Mouse (Mus musculus) heart, embryonic 11.5 days (tissue): ENCODE measurements around the gene Nptxr. TPM values are rescaled to one million over a fixed set of nuclear protein-coding genes. Genes with fewer than 3 reads are reported as not detected.

Experiments
- ATAC-seq: fragments of 200-750 bp; cut with Nextera tagmentation; replicated peaks from 2 replicates; pipeline ENCODE4 v1.8.0; 2017; ENCODE audit warnings: moderate library complexity; ENCODE audit not compliant: insufficient number of reproducible peaks, low FRiP score, low TSS enrichment
- H3K27ac ChIP-seq: fragments of 300-500 bp; sonication (generic); 2 replicates; pipeline ENCODE4 v1.5.1; 2014; ENCODE audit warnings: mild to moderate bottlenecking, low read depth, low read length
- H3K27me3 ChIP-seq: fragments of 300-500 bp; sonication (generic); 2 replicates; pipeline ENCODE4 v1.6.1; 2014; ENCODE audit warnings: mild to moderate bottlenecking, low read length, mixed read lengths; ENCODE audit not compliant: control insufficient read depth, insufficient read depth
- H3K36me3 ChIP-seq: fragments of 300-500 bp; sonication (generic); 2 replicates; pipeline ENCODE4 v1.6.1; 2014; ENCODE audit warnings: mild to moderate bottlenecking, low read length, moderate library complexity, mixed read lengths; ENCODE audit not compliant: control insufficient read depth, insufficient read depth
- H3K4me1 ChIP-seq: fragments of 300-500 bp; sonication (generic); 2 replicates; pipeline ENCODE4 v1.6.1; 2014; ENCODE audit warnings: low read length; ENCODE audit not compliant: control insufficient read depth, insufficient read depth
- H3K4me2 ChIP-seq: fragments of 300-500 bp; sonication (generic); 2 replicates; pipeline ENCODE4 v1.6.1; 2014; ENCODE audit warnings: mild to moderate bottlenecking, moderate library complexity
- H3K4me3 ChIP-seq: fragments of 300-500 bp; sonication (generic); 2 replicates; pipeline ENCODE4 v1.5.1; 2014; ENCODE audit warnings: low read depth, low read length
- H3K9ac ChIP-seq: fragments of 300-500 bp; sonication (generic); 2 replicates; pipeline ENCODE4 v1.6.1; 2014; ENCODE audit warnings: mild to moderate bottlenecking, low read depth, low read length, moderate library complexity
- H3K9me3 ChIP-seq: fragments of 300-500 bp; sonication (generic); replicated peaks from 2 replicates; pipeline ENCODE4 v1.6.1; 2016; ENCODE audit warnings: low read length; ENCODE audit not compliant: control insufficient read depth
- WGBS: fragments of 180-500 bp; shearing (Covaris S2); extraction: QIAGEN DNeasy Blood & Tissue Kit; methylation state at CpG from one replicate; pipeline ENCODE4 v1.1.7; 2014; ENCODE audit not compliant: insufficient replicate concordance; 5-methylcytosine and 5-hydroxymethylcytosine counted together
- polyA plus RNA-seq: library from polyadenylated mRNA; unstranded; fragments of >200 nt; fragmentation: Nextera tagmentation; extraction: Ambion mirVana; gene quantifications from 2 replicates; pipeline ENCODE4 v1.2.1, GENCODE M21; 2014

The Nptxr gene
- polyA plus RNA-seq, result 0.58 and 0.83 TPM in 2 replicates

DNA sequence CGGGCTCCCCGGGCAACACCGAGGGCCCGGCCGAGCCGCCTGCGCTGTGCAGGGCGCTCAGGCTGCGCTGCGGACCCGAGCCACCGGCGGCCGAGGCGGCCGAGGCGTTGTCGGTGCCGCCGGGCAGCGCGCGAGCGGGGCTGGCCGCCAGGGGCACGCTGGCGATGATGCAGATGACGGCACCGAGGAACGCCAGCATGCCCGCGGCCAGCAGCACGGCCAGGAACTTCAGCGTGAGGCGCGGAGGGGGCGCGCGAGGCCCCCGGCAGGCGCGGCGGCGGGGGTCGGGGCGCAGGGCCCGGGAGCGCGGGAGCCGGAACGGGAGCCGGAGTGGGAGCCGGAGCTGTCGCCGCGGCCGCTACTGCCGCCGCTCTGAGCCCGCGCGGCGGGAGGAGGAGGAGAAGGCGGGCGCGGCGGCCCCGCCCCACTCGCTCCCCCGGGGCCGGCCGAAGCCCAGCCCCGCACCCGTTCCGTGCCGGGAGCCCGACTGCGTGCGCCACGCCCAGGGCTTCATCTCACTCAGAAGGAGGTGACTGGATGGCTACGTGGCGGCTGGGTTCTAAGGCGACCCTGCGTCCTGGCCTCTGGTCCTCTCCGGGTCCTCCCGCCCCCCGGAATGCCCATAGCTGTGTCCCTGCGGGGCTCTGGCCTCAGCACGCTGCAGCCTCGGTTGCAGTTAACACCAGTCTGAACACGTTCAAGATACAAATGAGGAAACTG is at the start of gene Nptxr:
Gene Nptxr (minus strand): TSS at position 415 of the 720 bp plus-strand sequence.
- peak within 1 kb of the TSS; percentile 54 for H3K9ac ChIP-seq
- peak within 1 kb of the TSS; percentile 90 for H3K4me2 ChIP-seq
- peaks cover 85% of the 10 kb centered on the region for H3K27me3 ChIP-seq
- under 1% methylated on average over 85 of the region's 91 CpGs for WGBS
- peaks cover 8% of the 10 kb centered on the region; the same call in 1 of the 2 replicates for H3K4me1 ChIP-seq
- no peaks in the 10 kb centered on the region for H3K9me3 ChIP-seq
- H3K27ac ChIP-seq, result no peak within 1 kb of the TSS
- peak within 1 kb of the TSS; percentile 59 for H3K4me3 ChIP-seq
- no peaks in the 10 kb centered on the region for H3K36me3 ChIP-seq
- ATAC-seq, result peak; percentile 53

DNA sequence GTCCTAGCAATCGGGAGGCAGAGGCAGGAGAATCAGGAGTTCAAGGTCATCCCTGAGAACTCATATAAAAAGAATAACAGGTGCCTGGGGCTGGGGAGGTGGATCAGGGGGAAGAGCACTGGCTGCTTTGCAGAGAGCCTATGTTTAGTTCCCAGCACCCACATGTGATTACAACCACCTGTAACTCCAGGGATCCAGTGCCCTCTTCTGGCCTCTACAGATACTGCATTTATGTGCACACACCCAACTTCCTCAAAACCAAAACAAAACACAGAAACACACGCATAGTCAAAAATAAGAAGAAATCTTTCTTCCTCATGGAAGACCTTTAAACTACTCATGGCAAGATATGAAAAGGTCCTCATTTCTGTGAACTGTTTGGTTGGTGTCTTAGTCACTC is 45.6 kb upstream of the Nptxr start:
- ATAC-seq, result no peak
- Histone ChIP-seq H3K9ac (no peak overlapping the region), H3K27me3 (no peaks in the 10 kb centered on the region; the same call in 1 of the 2 replicates), H3K9me3 (no peaks in the 10 kb centered on the region), H3K4me1 (peaks cover 7% of the 10 kb centered on the region), H3K4me3 (no peak overlapping the region), H3K36me3 (no peaks in the 10 kb centered on the region), H3K27ac (no peak overlapping the region), H3K4me2 (no peak overlapping the region)
- WGBS, result 88% methylated on average over 2 of the region's 2 CpGs

DNA sequence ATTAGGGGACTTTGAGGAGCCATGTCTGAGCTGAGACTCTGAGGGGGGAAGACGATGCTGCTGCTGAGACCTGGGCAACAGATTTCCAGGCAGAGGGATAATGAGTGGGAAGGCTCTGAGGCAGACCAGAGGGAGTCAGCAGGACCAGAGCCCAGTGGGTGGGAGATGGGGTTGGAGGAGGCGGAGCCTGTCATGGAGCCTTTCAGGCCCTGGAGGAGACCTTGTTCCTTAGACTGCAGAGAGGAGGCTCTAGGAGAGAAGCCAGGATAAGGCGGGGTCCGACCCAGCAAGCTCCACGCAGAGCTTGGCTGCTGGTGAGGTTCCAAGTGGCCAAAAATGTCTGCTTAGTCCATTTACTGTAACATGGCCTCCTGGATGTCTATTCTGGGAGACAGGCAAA is 42.5 kb upstream of the Nptxr start:
- H3K27ac ChIP-seq, result no peak overlapping the region
- ATAC-seq, result no peak
- 16% methylated on average over 5 of the region's 5 CpGs for WGBS
- no peaks in the 10 kb centered on the region; the same call in 1 of the 2 replicates for H3K27me3 ChIP-seq
- no peak overlapping the region for H3K4me2 ChIP-seq
- no peak overlapping the region for H3K9ac ChIP-seq
- H3K9me3 ChIP-seq, result no peaks in the 10 kb centered on the region
- H3K4me3 ChIP-seq, result no peak overlapping the region
- H3K4me1 ChIP-seq, result peaks cover 7% of the 10 kb centered on the region
- no peaks in the 10 kb centered on the region for H3K36me3 ChIP-seq

GRCm38 (mm10) chr15:79845986-79846385 is 41.4 kb upstream of the Nptxr start:
- no peak for ATAC-seq
- 70% methylated on average over 4 of the region's 4 CpGs for WGBS
- Histone ChIP-seq H3K27ac (no peak overlapping the region), H3K36me3 (no peaks in the 10 kb centered on the region), H3K4me1 (peaks cover 7% of the 10 kb centered on the region), H3K4me2 (no peak overlapping the region), H3K9me3 (no peaks in the 10 kb centered on the region), H3K27me3 (no peaks in the 10 kb centered on the region; the same call in 1 of the 2 replicates), H3K9ac (no peak overlapping the region), H3K4me3 (no peak overlapping the region)

DNA sequence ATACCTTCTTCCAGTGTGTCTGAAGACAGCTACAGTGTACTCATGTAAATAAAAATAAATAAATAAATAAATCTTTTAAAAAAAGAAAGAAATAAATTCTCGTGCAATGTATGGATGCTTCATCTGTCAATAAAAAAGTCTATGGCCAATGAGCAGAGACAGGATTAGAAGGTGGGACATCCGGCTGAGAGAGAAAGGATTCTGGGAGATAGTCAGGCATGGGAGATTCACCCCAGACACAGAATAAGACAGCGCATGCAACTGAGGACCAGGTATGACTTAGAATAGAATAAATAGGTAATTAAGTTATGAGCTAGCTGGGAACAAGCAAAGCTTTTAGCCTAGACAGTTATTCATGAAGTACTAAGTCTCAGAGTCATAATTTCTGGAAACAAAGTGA is 38.4 kb upstream of the Nptxr start:
- no peak overlapping the region for H3K4me3 ChIP-seq
- no peaks in the 10 kb centered on the region for H3K9me3 ChIP-seq
- no peak overlapping the region for H3K4me2 ChIP-seq
- no peak overlapping the region for H3K27ac ChIP-seq
- 81% methylated on average over 3 of the region's 3 CpGs for WGBS
- ATAC-seq, result no peak
- no peaks in the 10 kb centered on the region; the same call in 1 of the 2 replicates for H3K27me3 ChIP-seq
- no peak overlapping the region for H3K9ac ChIP-seq
- H3K36me3 ChIP-seq, result no peaks in the 10 kb centered on the region
- H3K4me1 ChIP-seq, result peaks cover 6% of the 10 kb centered on the region

- Histone ChIP-seq H3K9me3 (no peaks in the 10 kb centered on the region), H3K27ac (no peak overlapping the region), H3K4me1 (no peaks in the 10 kb centered on the region), H3K27me3 (no peaks in the 10 kb centered on the region; the same call in 1 of the 2 replicates), H3K4me2 (no peak overlapping the region), H3K9ac (no peak overlapping the region), H3K36me3 (no peaks in the 10 kb centered on the region), H3K4me3 (no peak overlapping the region)
- ATAC-seq, result no peak
- WGBS, result 57% methylated on average over 2 of the region's 2 CpGs
These were observed 35.7 kb upstream of the Nptxr start for GRCm38 (mm10) chr15:79840281-79840680.

DNA sequence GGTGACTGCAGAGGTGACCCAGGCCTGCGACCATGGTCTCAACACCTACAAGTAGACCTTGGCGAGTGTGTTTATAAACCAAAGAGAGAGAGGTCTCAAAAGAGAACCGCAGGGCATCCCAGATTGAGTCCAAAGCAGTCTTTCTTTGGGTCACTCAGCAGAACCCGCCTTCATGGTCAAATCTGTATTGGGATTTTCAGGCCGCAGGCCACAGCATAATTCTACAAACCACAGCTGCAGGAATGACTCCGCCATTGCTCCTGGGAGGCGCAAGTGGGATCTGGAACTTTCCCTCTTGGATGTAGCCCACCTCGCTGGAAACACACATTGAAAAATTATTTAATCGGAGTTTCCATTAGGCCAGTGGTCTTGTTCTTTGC is 30.3 kb upstream of the Nptxr start:
- Histone ChIP-seq H3K9me3 (no peaks in the 10 kb centered on the region), H3K4me3 (peak overlapping the region; percentile 87), H3K27me3 (no peaks in the 10 kb centered on the region), H3K9ac (peak overlapping the region; percentile 62; the same call in 1 of the 2 replicates), H3K4me1 (peaks cover 18% of the 10 kb centered on the region), H3K4me2 (peak overlapping the region; percentile 82), H3K36me3 (no peaks in the 10 kb centered on the region), H3K27ac (peak overlapping the region; percentile 61)
- WGBS, result 62% methylated on average over 9 of the region's 9 CpGs
- no peak for ATAC-seq

DNA sequence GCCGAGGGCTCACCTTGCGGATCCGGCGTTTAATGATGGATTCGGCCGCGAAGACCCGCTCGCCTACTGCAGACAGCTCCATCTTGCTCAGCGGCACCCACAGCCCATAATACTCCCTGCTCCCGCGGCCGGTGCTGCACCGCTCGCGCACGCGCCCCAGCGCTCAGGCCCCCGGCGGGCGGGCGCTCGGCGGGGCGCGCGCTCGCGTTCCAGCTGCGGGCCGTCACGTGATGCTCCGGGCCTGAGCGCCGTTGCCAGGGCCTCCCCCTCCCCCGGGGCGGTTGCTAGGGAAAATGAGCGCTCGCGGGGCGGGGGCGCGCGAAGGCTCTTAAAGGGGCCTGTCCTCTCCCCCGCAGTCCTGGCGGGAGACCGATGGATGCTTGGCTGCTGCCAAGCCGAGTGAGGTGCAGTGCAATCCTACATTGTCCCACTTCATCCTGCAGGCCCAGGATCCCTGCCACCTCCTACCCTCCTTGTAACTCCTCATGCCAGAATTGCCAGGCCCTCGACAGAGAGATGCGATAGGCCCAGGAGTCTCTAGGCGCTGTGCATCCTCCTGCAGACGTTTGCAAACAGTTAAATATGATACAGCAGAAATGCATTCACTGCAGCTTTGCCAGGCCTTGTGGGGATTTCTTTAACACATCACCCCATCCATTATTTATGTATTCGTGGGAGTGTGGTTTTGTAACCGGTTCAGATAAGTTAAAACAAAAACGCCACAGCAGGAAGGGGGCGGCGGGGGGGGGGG is 29.7 kb upstream of the Nptxr start, which contains the start of the genes Npcd and Cbx6:
Gene Npcd (minus strand): TSS at position 108 of the 751 bp plus-strand sequence.
Gene Cbx6 (minus strand): TSS at position 559 of the 751 bp plus-strand sequence.
- no peaks in the 10 kb centered on the region for H3K9me3 ChIP-seq
- peak; percentile 83 for ATAC-seq
- peak within 1 kb of the TSS; percentile 90 for H3K9ac ChIP-seq
- H3K4me1 ChIP-seq, result peaks cover 18% of the 10 kb centered on the region
- H3K27ac ChIP-seq, result peak within 1 kb of the TSS; percentile 80
- 2% methylated on average over 57 of the region's 58 CpGs for WGBS
- H3K4me2 ChIP-seq, result peak within 1 kb of the TSS; percentile 82
- no peaks in the 10 kb centered on the region for H3K27me3 ChIP-seq
- H3K4me3 ChIP-seq, result peak within 1 kb of the TSS; percentile 87
- no peaks in the 10 kb centered on the region for H3K36me3 ChIP-seq
